Mouse (Mus musculus) mature B cell (primary cell): ENCODE measurements around the gene Pm20d1.

Source experiments
- in situ Hi-C: fragments of 300-500 bp; cut with MboI; formaldehyde crosslinking; loops from 2 replicates; pipeline ENCODE4 v1.14.3; 2019

Gene Pm20d1

GRCm38 (mm10) chr1:131828297-131829126, 31.3 kb downstream of the Pm20d1 start:
- in situ Hi-C loops, result no loop called here

- in situ Hi-C loops, result no loop called here
Observed at GRCm38 (mm10) chr1:131829279-131829678, 32.1 kb downstream of the Pm20d1 start.

- in situ Hi-C loops, result no loop called here
Observed at GRCm38 (mm10) chr1:131830561-131830960, 33.4 kb downstream of the Pm20d1 start.

- in situ Hi-C loops, result no loop called here
Observed at GRCm38 (mm10) chr1:131830971-131831641, 33.9 kb downstream of the Pm20d1 start.

DNA sequence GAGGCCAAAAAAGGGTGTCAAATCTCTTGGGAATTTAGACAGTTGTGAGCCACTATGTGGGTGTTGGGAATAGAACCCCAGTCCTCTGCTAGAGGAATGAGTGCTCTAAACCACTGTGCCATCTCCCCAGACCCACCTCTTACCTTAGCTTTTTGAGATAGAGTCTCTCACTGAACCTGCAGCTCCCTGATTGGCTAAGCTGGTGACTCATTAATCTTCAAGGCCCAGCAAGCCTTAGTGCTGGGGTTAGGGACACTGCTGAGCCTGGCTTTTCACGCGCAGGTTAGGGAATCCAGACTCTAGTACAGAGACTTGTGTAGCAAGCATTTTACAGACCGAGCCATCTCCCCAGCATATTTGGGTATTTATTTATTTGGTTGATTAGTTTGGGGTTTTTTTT, 39.9 kb downstream of the Pm20d1 start:
- in situ Hi-C loops, result no loop called here

- in situ Hi-C loops, result no loop called here
Observed at GRCm38 (mm10) chr1:131838542-131838941, 41.4 kb downstream of the Pm20d1 start.

- in situ Hi-C loops, result no loop called here
Observed at GRCm38 (mm10) chr1:131839279-131839678, 42.1 kb downstream of the Pm20d1 start.

DNA sequence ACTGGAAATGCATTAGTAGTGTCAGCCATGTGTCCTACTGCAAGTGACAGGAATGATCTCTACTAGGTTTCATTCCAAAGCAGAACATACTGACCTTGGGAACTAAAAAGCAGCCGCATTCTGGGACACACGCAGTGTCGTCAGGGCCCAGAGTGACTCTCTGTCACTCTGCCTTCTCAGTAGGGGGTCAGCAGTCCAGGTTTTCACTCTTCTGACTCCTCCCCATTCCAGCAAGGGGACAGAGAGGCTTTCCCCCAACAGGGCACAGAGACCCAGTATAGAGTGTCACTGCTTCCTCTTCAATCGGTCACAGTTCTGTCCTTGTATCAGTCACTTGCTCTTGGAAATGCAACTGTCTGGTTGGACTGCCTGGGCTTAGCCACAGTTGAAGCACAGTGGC, 45.0 kb downstream of the Pm20d1 start:
- in situ Hi-C loops, result no loop called here

- in situ Hi-C loops, result no loop called here
Observed at GRCm38 (mm10) chr1:131843758-131844157, 46.6 kb downstream of the Pm20d1 start.

- in situ Hi-C loops, result no loop called here
Observed at GRCm38 (mm10) chr1:131844883-131845282, 47.7 kb downstream of the Pm20d1 start.

DNA sequence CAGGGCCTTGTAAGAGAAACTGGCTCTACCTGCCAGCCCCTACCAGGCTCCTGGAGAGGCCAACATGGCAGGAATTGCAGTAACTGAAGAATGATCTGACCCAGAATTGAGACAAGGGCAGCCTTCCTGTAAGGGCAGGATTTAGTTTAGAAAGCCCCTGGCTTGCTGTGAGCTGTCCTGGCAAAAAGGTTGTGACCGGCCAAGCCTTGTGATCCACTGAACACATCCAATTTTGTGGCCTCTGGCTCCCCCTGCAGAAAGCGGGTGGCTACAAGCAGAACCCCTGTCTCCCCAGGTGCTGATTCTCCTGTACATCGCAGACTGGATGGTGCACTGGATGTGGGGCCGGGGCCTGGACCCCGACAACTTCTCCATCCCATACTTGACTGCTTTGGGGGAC, 49.1 kb downstream of the Pm20d1 start:
- in situ Hi-C loops, result no loop called here

DNA sequence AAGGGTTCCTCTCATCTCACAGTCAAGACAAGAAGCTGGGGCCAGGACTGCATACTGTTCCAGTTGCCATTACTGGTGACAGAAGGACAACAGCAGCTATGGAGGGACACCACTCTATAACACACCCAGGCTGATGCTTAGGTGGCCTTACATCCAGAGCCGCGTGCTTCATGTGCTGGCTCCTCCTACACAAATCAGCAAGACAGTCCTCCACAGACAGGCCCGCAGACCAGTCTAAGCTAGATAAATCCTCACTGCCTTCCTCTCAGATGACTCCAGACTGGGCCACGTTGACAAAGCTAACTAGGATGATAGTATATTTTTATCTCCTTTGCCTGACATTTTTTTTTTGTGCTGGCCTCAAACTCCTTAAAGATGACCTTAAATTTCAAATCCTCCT, 64.6 kb downstream of the Pm20d1 start:
- in situ Hi-C loops, result no loop called here

GRCm38 (mm10) chr1:131865596-131865995, 68.4 kb downstream of the Pm20d1 start:
- in situ Hi-C loops, result no loop called here

- in situ Hi-C loops, result no loop called here
Observed at GRCm38 (mm10) chr1:131866304-131866999, 69.3 kb downstream of the Pm20d1 start.

GRCm38 (mm10) chr1:131867093-131867945, 70.1 kb downstream of the Pm20d1 start, which contains the start of gene Rab29:
Gene Rab29 (plus strand): TSS chr1:131867224.
- in situ Hi-C loops, result no loop called here

GRCm38 (mm10) chr1:131867946-131868290, 70.7 kb downstream of the Pm20d1 start:
- in situ Hi-C loops, result no loop called here

DNA sequence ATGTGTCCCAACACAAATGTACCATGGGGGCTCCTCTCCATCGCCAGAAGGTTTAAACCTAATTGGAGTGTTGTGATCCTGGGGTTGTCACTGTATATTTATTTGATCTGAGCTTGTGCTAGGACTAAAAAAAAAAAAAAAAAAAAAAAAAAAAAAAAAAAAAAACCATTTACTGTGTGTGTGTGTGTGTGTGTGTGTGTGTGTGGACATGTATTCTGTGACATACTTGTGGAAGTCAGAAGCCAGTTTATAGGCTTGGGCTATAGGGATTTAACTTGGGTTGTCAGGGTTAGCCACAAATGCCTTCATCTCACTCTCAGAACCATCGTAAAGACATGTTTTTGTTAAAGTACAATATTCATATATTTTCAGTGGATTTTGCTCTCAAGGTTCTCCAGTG, 72.4 kb downstream of the Pm20d1 start:
- in situ Hi-C loops, result no loop called here
